Mouse (Mus musculus): Measurements from ENCODE around the gene Pknox1.

Pknox1 gene

GRCm38 (mm10) chr17:31564015-31564857, at the start of gene Pknox1:
Gene Pknox1 (plus strand): TSS chr17:31564734.
- in situ Hi-C loops (cut with MboI, MseI), result no loop called here

DNA sequence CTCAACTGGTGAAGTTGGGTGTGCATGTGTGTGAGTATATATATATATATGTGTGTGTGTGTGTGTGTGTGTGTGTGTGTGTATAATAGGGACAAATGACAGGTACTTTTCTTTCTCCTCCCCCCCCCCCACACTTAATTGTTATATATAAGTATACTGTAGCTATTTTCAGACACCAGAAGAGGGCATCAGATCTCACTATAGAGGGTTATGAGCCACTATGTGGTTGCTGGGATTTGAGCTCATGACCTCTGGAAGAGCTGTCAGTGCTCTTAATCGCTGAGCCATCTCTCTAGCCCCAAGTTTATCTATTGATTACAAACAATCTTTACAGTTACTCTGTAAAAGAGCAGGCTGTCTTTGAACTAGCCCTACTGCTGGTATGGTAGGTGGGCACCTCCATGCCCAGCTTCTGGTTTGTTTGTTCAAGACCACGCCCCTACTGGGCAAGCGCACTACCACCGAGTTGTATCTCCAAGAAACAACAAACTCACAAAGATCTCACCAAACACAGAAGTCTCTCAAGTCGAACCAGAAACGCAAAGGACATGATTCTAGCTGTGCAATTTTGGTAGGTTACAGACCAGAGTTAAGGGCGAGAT, 45.1 kb upstream of the Pknox1 start:
- in situ Hi-C loops (cut with MboI, MseI), result no loop called here

- in situ Hi-C loops (cut with MboI, MseI), result loop anchor here (5.0 kb wide), 1 partner anchor 37 kb away; no protein-coding TSS in a partner anchor
These were observed 44.3 kb upstream of the Pknox1 start, which contains the start of the genes Wdr4 and Ndufv3 for GRCm38 (mm10) chr17:31519946-31520838. Gene Wdr4 (minus strand): TSS chr17:31519980. Gene Ndufv3 (plus strand): TSS chr17:31520115.

DNA sequence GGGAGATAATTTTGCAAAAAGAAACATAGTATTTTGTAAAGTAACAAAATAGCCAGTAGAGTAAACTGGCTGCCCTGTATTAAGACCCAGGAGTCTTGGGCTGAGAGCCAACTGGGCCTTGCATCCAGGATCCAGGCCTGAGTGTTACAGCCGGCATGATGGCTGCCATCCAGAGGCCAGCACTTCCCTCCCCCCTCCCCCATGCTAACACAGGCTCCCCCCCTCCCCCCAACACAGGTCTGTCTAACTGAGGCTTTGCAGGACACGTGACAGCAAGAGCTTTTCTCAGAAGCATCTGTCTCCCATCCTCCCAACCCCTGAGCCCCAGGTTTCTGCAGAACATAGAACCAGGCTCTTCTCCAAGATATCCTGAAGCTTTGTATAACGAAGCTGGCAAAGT, 43.6 kb upstream of the Pknox1 start:
- in situ Hi-C loops (cut with MboI, MseI), result loop anchor here (5.0 kb wide), 1 partner anchor 36 kb away; no protein-coding TSS in a partner anchor

- in situ Hi-C loops (cut with MboI, MseI), result loop anchor here (5.0 kb wide), 1 partner anchor 35 kb away; no protein-coding TSS in a partner anchor
These were observed 42.6 kb upstream of the Pknox1 start for GRCm38 (mm10) chr17:31521948-31522347.

GRCm38 (mm10) chr17:31525114-31525513, 39.4 kb upstream of the Pknox1 start:
- in situ Hi-C loops (cut with MboI, MseI), result no loop called here

GRCm38 (mm10) chr17:31525816-31526215, 38.7 kb upstream of the Pknox1 start:
- in situ Hi-C loops (cut with MboI, MseI), result no loop called here

- in situ Hi-C loops (cut with MboI, MseI), result no loop called here
These were observed 35.2 kb upstream of the Pknox1 start for GRCm38 (mm10) chr17:31529314-31529713.

- in situ Hi-C loops (cut with MboI, MseI), result loop anchor here (5.0 kb wide), 1 partner anchor 131 kb away; no protein-coding TSS in a partner anchor
These were observed 32.9 kb upstream of the Pknox1 start for GRCm38 (mm10) chr17:31531441-31532158.

DNA sequence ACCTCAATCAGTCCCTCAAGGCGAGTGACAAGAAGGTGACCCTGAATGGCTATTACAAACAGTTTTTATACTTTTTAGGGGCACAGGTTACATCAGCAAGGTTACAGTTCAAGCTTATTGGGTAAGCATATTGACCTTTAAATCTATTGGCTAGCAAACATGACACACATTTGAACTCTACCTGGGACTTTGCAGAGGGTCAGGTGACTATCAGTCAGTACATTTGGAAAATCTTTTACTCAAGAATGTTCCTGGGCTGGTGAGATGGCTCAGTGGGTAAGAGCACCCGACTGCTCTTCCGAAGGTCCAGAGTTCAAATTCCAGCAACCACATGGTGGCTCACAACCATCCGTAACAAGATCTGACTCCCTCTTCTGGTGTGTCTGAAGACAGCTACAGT, 32.2 kb upstream of the Pknox1 start:
- in situ Hi-C loops (cut with MboI, MseI), result loop anchor here (5.0 kb wide), 1 partner anchor 130 kb away; no protein-coding TSS in a partner anchor

GRCm38 (mm10) chr17:31535358-31535757, 29.2 kb upstream of the Pknox1 start:
- in situ Hi-C loops (cut with MboI, MseI), result loop anchor here (5.0 kb wide), 1 partner anchor 82 kb away; no protein-coding TSS in a partner anchor

- in situ Hi-C loops (cut with MboI, MseI), result loop anchor here (5.0 kb wide), 1 partner anchor 81 kb away; no protein-coding TSS in a partner anchor
These were observed 28.5 kb upstream of the Pknox1 start for GRCm38 (mm10) chr17:31535871-31536629.

- in situ Hi-C loops (cut with MboI, MseI), result no loop called here
These were observed 24.4 kb upstream of the Pknox1 start for GRCm38 (mm10) chr17:31540101-31540500.

GRCm38 (mm10) chr17:31540809-31541459, 23.6 kb upstream of the Pknox1 start:
- in situ Hi-C loops (cut with MboI, MseI), result no loop called here

DNA sequence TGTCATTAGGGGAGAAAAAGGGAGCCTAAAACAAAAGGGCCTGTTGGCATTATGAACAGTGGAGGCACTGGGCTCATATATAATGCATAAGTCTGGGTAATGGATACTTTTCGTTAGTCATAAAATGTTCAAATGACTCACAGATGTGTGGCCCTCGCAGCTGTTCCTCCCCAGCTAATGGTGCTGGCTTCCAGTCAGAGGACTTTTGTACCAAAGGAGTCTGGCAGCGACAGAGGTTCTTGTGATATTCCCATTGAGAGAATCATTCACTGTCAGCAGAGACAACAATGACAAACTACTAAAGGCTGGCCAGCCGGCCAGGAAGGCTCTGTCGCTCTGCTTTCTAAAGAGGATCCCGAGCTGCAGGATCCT, 23.1 kb upstream of the Pknox1 start:
- in situ Hi-C loops (cut with MboI, MseI), result no loop called here

DNA sequence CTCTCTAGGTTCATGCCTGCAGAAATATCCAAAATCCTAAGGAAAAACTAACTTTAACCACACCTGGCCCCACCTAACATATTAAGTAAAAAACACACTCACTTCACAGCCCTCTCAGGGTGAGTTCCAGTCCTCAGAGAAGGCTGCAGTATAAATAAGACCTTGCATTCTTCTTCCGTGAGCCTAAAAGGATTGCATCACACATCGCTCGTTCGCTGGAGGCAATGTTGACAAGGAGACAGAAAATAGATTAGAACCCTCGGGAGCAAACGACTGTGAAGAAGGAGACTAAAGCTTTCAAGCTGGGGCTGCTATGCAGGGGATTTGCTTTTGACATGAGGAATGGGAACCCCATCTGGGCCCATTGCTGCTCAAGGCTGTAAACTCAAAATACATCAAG, 21.0 kb upstream of the Pknox1 start:
- in situ Hi-C loops (cut with MboI, MseI), result no loop called here

DNA sequence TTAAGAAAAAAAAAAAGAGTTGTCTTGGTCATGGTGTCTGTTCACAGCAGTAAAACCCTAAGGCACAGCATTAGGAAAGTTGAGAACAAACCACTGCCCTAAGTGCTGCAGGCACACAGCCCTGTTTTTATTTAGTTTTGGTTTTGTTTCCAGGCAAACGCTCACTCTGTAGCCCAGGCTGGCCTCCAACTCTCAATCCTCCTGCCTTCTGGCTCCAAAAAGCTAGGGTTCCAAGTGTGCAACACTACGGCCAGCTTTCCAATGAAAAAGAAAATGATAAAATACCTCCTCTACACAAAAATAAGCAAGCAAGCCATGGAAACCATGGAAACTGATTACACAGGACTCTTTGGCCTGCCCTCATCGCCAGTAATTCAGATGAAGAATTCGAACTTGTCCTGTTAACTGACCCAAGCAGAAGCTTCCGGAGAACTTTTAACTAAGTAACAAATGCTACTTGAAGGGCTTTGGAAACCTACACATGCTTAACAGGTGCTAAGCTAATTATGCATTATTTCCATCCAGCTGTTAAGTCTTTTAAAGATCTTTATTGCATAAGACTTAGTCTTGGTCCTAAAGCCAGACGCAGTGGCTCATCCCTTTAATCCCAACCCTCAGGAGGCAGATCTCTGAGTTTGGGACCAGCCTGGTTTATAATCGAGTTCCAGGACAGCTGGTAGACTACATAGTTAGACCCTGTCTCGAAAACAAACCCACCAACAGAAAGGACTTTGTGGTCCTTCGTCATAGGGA, 17.9 kb upstream of the Pknox1 start:
- in situ Hi-C loops (cut with MboI, MseI), result no loop called here

DNA sequence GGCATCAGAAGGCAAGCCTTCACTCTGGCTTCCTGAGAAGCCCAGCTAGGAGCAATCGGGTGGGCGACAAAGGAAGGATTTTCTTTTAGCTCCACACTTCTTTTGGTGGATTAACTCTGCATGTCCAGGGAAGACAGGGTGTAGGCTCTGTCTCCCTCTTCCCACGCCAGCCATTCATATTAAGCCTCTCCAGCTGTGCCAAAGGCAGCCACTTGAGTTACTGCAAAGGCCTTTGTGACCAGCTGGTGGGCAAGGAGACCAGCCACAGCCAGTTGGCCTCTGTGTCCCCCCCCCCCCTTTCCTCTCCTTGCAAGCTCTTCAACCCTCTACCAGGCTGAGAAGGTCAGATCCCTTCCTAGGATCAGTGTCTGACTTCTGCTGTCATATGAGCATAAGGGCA, 16.6 kb upstream of the Pknox1 start:
- in situ Hi-C loops (cut with MboI, MseI), result no loop called here

GRCm38 (mm10) chr17:31549389-31549788, 15.1 kb upstream of the Pknox1 start:
- in situ Hi-C loops (cut with MboI, MseI), result no loop called here

All from T-helper 2 cell (primary cell).